Mouse (Mus musculus) liver, postnatal 0 days (tissue): ENCODE measurements at regions not wholly inside any gene's neighbourhood (a gene's known extent, or its start where the extent isn't known, plus 50 kb on each side); places are given as distances from the start of the nearest gene placed in this dataset.

Experiments used
- CTCF ChIP-seq: sonication (generic); IDR thresholded peaks from 2 replicates; pipeline ENCODE4 v1.5.1; 2016; ENCODE audit warnings: antibody characterized with exemption, low read depth
- EP300 ChIP-seq: IDR thresholded peaks from 2 replicates; pipeline ENCODE4 v1.6.1; 2016; ENCODE audit warnings: antibody characterized with exemption, low read depth, mild to moderate bottlenecking

GRCm38 (mm10) chr19:37788540-37788939, 90.9 kb downstream of the Cyp26a1 start:
- TF ChIP-seq EP300 (no peak), CTCF (no peak)
